Mouse (Mus musculus) stomach, embryonic 14.5 days (tissue): ENCODE results near the gene Zdhhc12. TPM values are rescaled to one million over a fixed set of nuclear protein-coding genes. Genes with fewer than 3 reads are reported as not detected.
A peak's percentile ranks its signal among the peaks of the same experiment; 100 is the strongest.
"Not testable (repeated sequence)": the region's sequence is repeated elsewhere in the genome, so short reads cannot be mapped to it uniquely, and the experiment has no call there.

Experiments
- ATAC-seq: fragments of 200-750 bp; cut with Nextera tagmentation; 2 replicates; pipeline ENCODE4 v1.8.0; 2017; ENCODE audit warnings: low read depth, moderate TSS enrichment; ENCODE audit not compliant: insufficient number of reproducible peaks, insufficient read depth, low FRiP score
- H3K27ac ChIP-seq: fragments of 300-500 bp; sonication (generic); 2 replicates; pipeline ENCODE4 v1.5.1; 2014; ENCODE audit warnings: mild to moderate bottlenecking, low read length, moderate library complexity, mixed read lengths
- H3K27me3 ChIP-seq: fragments of 300-500 bp; sonication (generic); 2 replicates; pipeline ENCODE4 v1.6.1; 2014; ENCODE audit warnings: low read length, control low read depth, mixed read lengths; ENCODE audit not compliant: control insufficient read depth, insufficient read depth
- H3K36me3 ChIP-seq: fragments of 300-500 bp; sonication (generic); 2 replicates; pipeline ENCODE4 v1.6.1; 2014; ENCODE audit warnings: mild to moderate bottlenecking, control low read depth, low read length, moderate library complexity, mixed read lengths; ENCODE audit not compliant: control insufficient read depth, insufficient read depth
- H3K4me1 ChIP-seq: fragments of 300-500 bp; sonication (generic); 2 replicates; pipeline ENCODE4 v1.6.1; 2014; ENCODE audit warnings: low read length, control low read depth, mixed read lengths; ENCODE audit not compliant: control insufficient read depth, insufficient read depth
- H3K4me2 ChIP-seq: fragments of 300-500 bp; sonication (generic); replicated peaks from 2 replicates; pipeline ENCODE4 v1.6.1; 2014; ENCODE audit warnings: low read depth, low read length, control low read depth
- H3K4me3 ChIP-seq: fragments of 300-500 bp; sonication (generic); 2 replicates; pipeline ENCODE4 v1.5.1; 2014; ENCODE audit warnings: low read depth, low read length, control low read depth
- H3K9ac ChIP-seq: fragments of 300-500 bp; sonication (generic); replicated peaks from 2 replicates; pipeline ENCODE4 v1.6.1; 2014; ENCODE audit warnings: low read depth, mild to moderate bottlenecking, control low read depth, low read length, moderate library complexity, mixed read lengths
- H3K9me3 ChIP-seq: fragments of 300-500 bp; sonication (generic); 2 replicates; pipeline ENCODE4 v1.6.1; 2016; ENCODE audit warnings: low read depth, low read length, control low read depth; ENCODE audit not compliant: control insufficient read depth
- WGBS: fragments of 180-500 bp; shearing (Covaris S2); extraction: QIAGEN DNeasy Blood & Tissue Kit; methylation state at CpG from one replicate; pipeline ENCODE4 v1.1.7; 2014; 5-methylcytosine and 5-hydroxymethylcytosine counted together
- polyA plus RNA-seq: library from polyadenylated mRNA; unstranded; fragments of >200 nt; fragmentation: Nextera tagmentation; extraction: Ambion mirVana; gene quantifications from 2 replicates; pipeline ENCODE4 v1.2.1, GENCODE M21; 2014

Zdhhc12 gene
- polyA plus RNA-seq, 1 experiment from 2014 or later: 45.2 TPM

DNA sequence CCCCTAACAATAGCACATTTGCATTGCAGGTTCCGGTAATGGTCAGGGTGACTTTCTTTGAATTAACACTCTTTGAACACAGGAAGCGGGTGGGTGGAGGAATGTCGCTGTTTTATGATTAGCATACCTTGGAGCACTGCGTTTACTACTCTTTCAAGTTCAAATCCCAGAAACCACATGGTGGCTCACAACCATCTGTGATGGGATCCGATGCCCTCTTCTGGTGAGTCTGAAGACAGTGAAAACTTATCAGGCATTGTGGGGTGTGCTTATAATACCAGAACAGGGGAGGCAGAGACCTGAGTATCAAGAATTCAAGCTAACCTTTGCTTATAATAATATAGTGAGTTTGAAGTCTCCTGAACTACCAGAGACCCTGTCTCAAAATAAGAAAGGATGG is 37.8 kb upstream of the Zdhhc12 start:
- H3K9me3 ChIP-seq, H3K4me3 ChIP-seq, H3K36me3 ChIP-seq, H3K4me2 ChIP-seq, H3K27ac ChIP-seq, ATAC-seq, H3K9ac ChIP-seq, H3K27me3 ChIP-seq: not testable (repeated sequence)
- peaks cover 17% of the 10 kb centered on the region for H3K4me1 ChIP-seq
- WGBS: 66% methylated on average over 5 of the region's 5 CpGs

DNA sequence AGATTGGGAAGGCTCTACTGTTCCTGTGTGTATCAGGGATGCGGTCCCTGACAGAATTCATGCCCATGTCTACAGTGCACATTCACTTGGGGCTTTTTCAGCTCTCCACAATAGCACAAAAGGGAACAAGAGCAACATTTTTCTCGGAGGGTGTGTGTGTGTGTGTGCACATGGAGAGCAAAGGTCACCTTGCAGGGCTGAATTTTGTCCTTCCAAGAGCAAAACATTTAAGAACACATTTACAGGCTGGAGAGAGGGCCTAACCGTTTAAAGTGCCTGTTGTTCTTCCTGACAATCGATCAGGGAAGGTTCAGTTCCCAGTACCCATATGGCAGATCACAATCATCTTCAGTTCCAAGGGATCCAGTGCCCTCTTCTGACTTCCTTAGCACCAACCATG is 36.7 kb upstream of the Zdhhc12 start:
- Histone ChIP-seq H3K4me1 (peaks cover 19% of the 10 kb centered on the region), H3K27me3 (no peaks in the 10 kb centered on the region), H3K27ac (no peak overlapping the region), H3K9ac (no peak overlapping the region), H3K36me3 (no peaks in the 10 kb centered on the region), H3K9me3 (no peaks in the 10 kb centered on the region), H3K4me2 (no peak overlapping the region), H3K4me3 (no peak overlapping the region)
- WGBS: 77% methylated on average over 4 of the region's 4 CpGs
- ATAC-seq: no peak

DNA sequence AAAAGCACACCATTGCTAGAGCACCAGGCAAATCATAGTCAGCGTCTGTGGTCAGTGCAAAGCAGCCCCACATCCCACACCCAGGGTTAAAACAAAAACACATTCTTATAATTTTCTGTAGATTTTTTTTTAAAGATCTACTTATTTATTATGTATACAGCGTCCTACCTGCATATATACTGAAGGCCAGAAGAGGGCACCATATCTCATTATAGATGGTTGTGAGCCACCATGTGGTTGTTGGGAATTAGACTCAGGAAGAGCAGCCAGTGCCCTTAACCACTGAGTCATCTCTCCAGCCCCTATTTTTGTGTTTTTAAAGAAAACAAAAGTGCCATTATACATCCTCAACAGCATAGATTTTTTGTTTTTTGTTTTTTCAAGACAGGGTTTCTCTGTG is 35.3 kb upstream of the Zdhhc12 start:
- Histone ChIP-seq H3K4me3 (no peak overlapping the region), H3K9me3 (no peaks in the 10 kb centered on the region), H3K36me3 (no peaks in the 10 kb centered on the region), H3K27ac (no peak overlapping the region), H3K4me2 (no peak overlapping the region), H3K4me1 (peaks cover 16% of the 10 kb centered on the region; the same call in 1 of the 2 replicates), H3K9ac (no peak overlapping the region), H3K27me3 (no peaks in the 10 kb centered on the region)
- ATAC-seq: no peak
- 30% methylated on average over 2 of the region's 2 CpGs for WGBS

DNA sequence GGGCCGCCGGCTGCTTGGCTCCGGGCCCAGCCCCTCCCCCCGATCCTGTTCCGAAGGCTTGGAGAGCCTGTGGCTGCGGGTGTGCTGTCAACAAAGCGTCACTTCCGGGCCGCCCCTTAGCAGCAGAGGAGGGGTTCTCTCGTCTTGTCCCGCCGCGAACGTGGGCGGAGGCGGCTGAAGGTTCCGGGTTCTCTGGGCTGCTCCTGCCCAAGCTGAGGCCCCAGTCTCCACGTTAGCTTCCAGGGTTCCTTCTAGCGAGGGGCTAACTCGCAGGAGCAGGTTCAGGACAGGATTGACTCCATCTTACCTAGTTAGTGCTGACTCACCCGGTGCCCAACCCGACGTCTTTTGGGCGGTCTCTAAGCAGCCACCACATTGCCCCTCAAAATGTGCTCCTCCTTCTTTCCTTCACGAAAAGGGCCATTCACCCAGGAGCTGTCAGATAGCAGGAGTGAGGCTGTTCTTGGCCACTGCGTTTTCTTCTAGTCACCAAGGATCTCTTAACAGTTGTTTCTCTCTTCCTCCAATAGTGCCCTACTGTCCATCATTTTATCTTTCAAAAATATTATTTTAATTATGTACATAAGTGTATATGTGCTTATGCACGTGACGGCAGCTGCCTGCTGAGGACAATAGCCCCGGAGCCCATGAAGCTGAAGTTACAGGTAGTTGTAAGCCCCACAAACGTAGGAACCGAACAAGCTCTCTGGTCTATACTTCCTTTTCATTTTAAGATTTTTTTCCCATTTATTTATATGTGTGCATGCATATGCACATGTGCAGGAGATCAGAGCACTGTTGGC is 31.2 kb upstream of the Zdhhc12 start, which contains the start of gene Zer1:
Zer1 (minus strand) TSS at position 114 of the 803 bp plus-strand sequence.
- ATAC-seq: peak; percentile 93
- 7% methylated on average over 31 of the region's 31 CpGs for WGBS
- no peaks in the 10 kb centered on the region for H3K27me3 ChIP-seq
- no peaks in the 10 kb centered on the region for H3K9me3 ChIP-seq
- H3K36me3 ChIP-seq: no peaks in the 10 kb centered on the region
- peaks cover 15% of the 10 kb centered on the region; the same call in 1 of the 2 replicates for H3K4me1 ChIP-seq
- peak within 1 kb of the TSS; percentile 85 for H3K4me3 ChIP-seq
- peak within 1 kb of the TSS; percentile 92 for H3K4me2 ChIP-seq
- peak within 1 kb of the TSS; percentile 92 for H3K27ac ChIP-seq
- peak within 1 kb of the TSS; percentile 69 for H3K9ac ChIP-seq

DNA sequence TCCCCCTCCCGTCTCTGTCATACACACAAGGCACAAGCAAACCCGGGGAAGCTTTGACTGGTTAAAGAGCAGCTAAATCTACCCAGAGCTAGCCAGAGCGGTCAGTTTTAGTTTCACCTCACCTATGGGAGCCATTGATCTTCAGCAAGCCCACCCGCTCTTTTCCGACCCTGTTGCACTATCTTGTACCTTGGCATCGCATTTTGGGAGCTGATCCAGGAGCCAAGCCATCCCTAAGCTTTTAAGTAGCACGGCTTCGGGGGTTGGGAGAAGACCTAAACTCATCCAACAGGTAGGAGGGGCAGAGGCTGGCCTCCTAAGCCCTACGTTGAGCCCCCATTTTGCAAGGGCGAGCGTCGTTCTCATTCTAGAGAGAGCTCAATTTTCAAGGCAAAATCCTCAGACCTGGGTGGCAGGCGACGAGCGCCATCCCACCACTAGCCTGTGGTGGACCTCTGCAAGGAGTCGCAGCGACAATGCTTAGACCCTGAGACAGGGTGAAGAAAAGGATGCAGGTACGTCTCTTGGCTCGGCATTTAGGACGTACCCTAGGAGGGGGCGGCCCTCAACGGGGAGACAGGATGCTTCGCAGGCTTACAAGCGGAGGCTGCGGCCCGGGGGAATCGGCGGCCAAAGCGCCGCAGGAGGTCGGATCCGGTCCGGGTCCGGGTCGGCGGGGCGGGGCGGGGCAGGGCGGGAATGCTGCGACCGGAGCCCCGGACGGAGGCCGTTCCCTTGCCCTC is 30.5 kb upstream of the Zdhhc12 start:
- H3K4me3 ChIP-seq: peak overlapping the region; percentile 85
- H3K4me1 ChIP-seq: peaks cover 15% of the 10 kb centered on the region; the same call in 1 of the 2 replicates
- ATAC-seq: peak; percentile 70; the same call in 1 of the 2 replicates
- H3K4me2 ChIP-seq: peak overlapping the region; percentile 92
- no peaks in the 10 kb centered on the region for H3K27me3 ChIP-seq
- peak overlapping the region; percentile 92 for H3K27ac ChIP-seq
- H3K36me3 ChIP-seq: no peaks in the 10 kb centered on the region
- 1% methylated on average over 44 of the region's 44 CpGs for WGBS
- peak overlapping the region; percentile 69 for H3K9ac ChIP-seq
- H3K9me3 ChIP-seq: no peaks in the 10 kb centered on the region

DNA sequence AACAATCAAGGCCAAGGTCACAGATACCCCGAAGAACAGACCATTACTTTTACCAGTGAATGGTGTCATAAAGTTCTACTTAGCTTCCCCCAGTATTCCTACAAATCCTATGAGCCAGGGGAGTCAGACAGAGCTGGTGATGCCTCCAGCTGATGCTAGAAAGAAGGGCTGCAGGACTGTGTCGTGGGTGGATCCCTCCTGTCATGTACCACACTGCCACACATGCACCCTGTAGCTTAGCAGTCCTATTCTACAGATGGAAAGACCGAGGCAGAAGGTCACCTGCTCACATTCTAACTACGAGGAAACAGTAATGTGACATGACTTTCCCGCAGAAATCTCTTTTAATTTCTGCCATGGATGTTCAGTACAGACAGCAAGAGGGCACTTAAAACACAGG is 29.3 kb upstream of the Zdhhc12 start:
- Histone ChIP-seq H3K4me3 (no peak overlapping the region), H3K27ac (no peak overlapping the region), H3K4me1 (peaks cover 15% of the 10 kb centered on the region; the same call in 1 of the 2 replicates), H3K27me3 (no peaks in the 10 kb centered on the region), H3K36me3 (no peaks in the 10 kb centered on the region), H3K9ac (no peak overlapping the region), H3K4me2 (no peak overlapping the region), H3K9me3 (no peaks in the 10 kb centered on the region)
- no peak for ATAC-seq
- WGBS: 86% methylated on average over 5 of the region's 5 CpGs

DNA sequence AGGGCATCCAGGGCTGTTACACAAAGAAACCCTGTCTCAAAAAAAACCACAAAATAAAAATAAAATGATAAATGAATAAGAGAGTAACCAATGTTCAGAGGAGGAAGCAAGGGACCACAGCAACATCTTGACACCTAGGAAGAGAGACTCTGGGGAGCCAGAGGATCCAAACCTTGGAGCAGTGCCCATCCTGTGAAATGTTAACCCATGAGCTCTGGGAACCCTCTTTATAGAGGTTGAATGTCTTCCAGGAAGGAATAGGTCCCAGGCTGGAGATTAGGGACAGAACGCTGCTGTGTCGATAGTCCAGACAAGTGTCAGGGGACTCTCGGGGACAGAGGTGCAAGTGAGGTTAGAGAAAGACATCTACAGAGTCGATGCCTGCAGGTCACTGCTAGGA is 26.8 kb upstream of the Zdhhc12 start:
- Histone ChIP-seq H3K9me3 (no peaks in the 10 kb centered on the region), H3K4me2 (no peak overlapping the region), H3K27ac (no peak overlapping the region), H3K9ac (no peak overlapping the region), H3K4me3 (no peak overlapping the region), H3K27me3 (no peaks in the 10 kb centered on the region), H3K4me1 (peaks cover 14% of the 10 kb centered on the region; the same call in 1 of the 2 replicates), H3K36me3 (no peaks in the 10 kb centered on the region)
- ATAC-seq: no peak
- 91% methylated on average over 4 of the region's 4 CpGs for WGBS

DNA sequence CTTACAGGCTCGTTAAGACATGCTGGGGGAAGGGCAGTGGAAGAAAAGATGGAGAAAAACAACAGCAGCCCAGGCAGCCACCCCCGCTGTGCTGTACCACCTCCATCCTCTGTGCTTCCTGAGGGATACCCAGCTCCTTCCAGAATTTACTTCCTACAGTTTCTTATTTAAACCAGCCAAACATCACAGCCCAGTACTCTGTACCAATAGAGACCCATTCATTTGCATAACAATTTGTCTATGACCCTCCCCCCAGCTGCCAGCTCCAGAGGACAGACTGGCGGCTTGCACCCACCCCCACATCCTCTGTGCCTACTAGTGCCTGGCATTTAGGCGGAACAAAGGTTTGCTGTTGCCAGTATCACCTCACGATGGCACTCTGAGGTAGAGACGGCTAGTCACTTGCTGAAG is 26.2 kb upstream of the Zdhhc12 start:
- Histone ChIP-seq H3K4me2 (no peak overlapping the region), H3K4me1 (peaks cover 8% of the 10 kb centered on the region; the same call in 1 of the 2 replicates), H3K4me3 (no peak overlapping the region), H3K27me3 (no peaks in the 10 kb centered on the region), H3K9ac (no peak overlapping the region), H3K9me3 (no peaks in the 10 kb centered on the region), H3K36me3 (no peaks in the 10 kb centered on the region), H3K27ac (no peak overlapping the region)
- WGBS: 42% methylated on average over 6 of the region's 6 CpGs
- ATAC-seq: no peak
